Mouse (Mus musculus) right cerebral cortex, adult 18-20 months (tissue): Measurements from ENCODE around the gene Tmem256.

Source experiments
- DNase-seq: peaks from one replicate; pipeline ENCODE4 v3.0.0; 2022; ENCODE audit warnings: mixed read lengths

Gene Tmem256

DNA sequence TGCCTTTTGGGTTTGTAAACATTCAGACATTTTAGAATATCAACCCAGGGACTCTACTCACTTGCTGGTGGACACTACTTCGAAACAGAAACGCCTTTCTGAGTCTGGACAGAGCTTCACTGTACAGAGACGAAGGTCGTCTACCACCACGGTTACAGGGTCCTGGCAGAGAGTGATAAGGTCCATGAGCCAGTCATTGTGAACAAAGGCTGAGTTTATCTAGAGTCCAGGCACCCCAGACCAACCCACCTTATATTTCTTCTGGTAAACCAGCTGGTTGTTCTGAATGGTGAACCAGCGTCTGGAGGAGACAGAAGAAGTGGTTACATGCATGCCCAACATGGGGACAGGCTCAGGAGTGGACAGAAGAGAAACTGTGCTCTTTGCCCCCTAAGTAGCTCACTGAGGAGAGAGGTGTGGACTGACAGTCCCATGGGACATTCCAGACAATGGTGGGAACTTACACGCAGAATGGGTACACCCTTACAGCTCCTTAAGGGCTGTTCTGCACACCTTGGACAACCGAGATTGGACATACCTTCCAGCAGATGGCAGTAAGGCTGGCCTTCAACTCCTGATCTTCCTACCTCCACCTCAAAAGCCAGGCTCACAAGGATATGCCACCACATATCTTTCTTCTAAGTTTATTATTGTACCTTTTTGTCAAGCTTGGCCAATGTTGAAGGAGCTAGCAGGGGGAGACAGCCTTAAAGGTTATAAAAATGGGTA is 48.8 kb downstream of the Tmem256 start:
- no peak for DNase-seq
